Mouse (Mus musculus) cerebral cortex, adult 2 months (tissue): ENCODE measurements around the gene Tmc5.

Source experiments
- WGBS: fragments of 180-500 bp; shearing (Covaris S2); methylation state at CpG from one replicate; pipeline ENCODE4 v1.1.7; 2018; 5-methylcytosine and 5-hydroxymethylcytosine counted together

Gene Tmc5

GRCm38 (mm10) chr7:118597201-118597600 is at the start of gene Tmc5:
Gene Tmc5 (plus strand): TSS chr7:118597297.
- WGBS, result 35% methylated on average over 23 of the region's 23 CpGs

DNA sequence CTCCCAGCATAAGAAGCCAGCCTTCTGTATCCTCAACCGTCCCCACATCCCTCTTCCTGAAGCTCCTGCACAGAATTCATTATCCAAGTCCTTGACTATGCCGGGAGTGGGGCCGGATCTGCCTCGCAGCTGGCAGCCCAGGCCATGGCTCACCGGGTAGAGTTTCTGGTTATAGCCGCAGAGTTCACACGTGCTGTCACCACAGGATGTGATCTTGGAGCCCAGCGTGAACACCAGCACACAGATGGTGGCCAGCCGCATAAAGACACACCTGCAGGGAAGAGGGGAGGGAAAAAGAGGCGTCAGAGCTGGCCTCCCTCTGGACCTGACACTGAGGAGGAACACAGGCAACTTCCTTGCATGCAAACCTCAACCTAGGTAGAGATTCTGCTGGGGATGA is 49.6 kb upstream of the Tmc5 start:
- WGBS, result 86% methylated on average over 10 of the region's 10 CpGs

DNA sequence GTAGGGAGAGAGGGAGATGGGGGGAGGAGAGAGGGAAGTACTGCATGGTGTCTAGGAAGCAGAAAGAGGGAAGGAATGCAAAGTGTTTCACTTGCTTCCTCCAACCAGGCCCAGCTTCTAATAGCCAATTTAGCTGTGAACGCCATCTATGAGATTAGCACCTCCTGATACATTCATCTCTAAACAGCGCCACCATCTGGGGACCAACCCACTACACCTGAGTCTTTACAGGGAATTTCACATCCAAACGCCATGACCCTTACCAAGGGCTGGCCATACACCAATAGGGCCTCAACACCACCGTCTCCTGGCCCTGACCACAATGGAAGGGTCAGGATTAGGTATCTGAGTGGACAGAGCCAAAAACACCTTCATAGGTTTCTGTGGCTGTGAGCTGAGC is 43.2 kb upstream of the Tmc5 start:
- WGBS, result 70% methylated on average over 4 of the region's 4 CpGs

GRCm38 (mm10) chr7:118554290-118554689 is 42.8 kb upstream of the Tmc5 start:
- 61% methylated on average over 2 of the region's 2 CpGs for WGBS

- WGBS, result 64% methylated on average over 6 of the region's 6 CpGs
These were observed 28.0 kb upstream of the Tmc5 start for GRCm38 (mm10) chr7:118569121-118569543.

DNA sequence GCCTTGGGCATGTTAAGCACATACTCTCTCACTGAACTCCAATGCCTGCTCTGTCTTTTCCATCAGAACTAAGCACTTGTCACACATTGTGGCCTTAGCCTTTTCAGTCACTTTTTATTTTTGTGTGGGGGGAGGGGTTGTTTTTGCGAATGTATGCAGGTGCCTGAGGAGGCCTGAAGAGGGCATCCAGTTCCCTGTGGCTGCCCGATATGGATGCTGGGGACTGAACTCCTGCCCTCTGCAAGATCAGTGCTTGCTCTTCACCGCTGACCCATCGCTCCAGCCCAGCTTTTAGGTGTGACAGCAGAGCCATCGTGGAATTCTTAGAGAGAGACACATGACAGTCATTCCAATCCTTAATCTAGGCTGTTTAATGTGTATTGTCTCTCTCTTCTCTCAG is 25.7 kb upstream of the Tmc5 start:
- WGBS, result 67% methylated on average over 5 of the region's 5 CpGs

GRCm38 (mm10) chr7:118572039-118572438 is 25.1 kb upstream of the Tmc5 start:
- 48% methylated on average over 5 of the region's 5 CpGs for WGBS

GRCm38 (mm10) chr7:118578269-118578668 is 18.8 kb upstream of the Tmc5 start:
- 63% methylated on average over 3 of the region's 3 CpGs for WGBS

DNA sequence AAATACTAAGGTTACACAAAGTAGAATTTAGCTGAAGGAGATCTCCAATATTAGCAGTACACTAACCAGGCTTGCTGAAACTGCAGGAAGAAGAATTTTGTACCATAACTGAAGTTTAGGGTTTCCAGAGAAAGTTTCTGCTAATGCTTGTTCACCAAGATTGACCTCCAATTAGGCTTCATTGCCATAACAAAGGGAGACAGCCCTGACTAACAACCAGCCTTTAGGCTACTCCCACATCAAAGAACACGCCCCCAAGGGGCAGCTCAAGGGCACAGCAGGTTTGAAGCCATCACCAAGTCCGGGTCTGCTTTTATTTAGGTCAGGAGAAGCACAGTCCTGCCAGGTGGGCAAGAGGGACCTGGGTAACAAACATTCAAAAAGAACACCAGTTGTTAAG is 17.2 kb upstream of the Tmc5 start:
- WGBS, result 83% methylated on average over 2 of the region's 2 CpGs

GRCm38 (mm10) chr7:118583821-118584220 is 13.3 kb upstream of the Tmc5 start:
- WGBS, result 6% methylated on average over 7 of the region's 7 CpGs

- under 1% methylated on average over 51 of the region's 51 CpGs for WGBS
These were observed 12.7 kb upstream of the Tmc5 start, which contains the start of gene Tmc7 for GRCm38 (mm10) chr7:118584257-118584907. Gene Tmc7 (minus strand): TSS chr7:118584736.

DNA sequence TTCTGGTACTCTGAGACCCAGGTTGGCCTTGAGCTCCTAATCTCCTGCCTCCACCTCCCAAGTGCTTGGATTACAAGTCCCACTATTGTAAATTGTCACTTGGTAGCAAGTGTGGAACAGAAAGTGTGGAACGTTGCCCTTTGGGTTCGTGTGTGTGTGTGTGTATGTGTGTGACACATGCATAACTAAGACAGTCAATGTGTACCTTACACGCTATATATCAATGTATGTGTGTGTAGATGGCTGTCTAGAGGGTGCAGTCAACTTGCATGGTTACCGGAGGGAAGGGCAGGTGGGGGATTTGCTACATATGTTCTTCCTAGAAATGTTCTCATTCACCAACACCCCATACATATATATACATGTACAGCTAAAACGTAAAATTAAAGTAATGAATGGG is 12.2 kb upstream of the Tmc5 start:
- 40% methylated on average over 5 of the region's 5 CpGs for WGBS

- WGBS, result 47% methylated on average over 6 of the region's 6 CpGs
These were observed 11.2 kb upstream of the Tmc5 start for GRCm38 (mm10) chr7:118585856-118586255.

- 86% methylated on average over 5 of the region's 5 CpGs for WGBS
These were observed 6.3 kb upstream of the Tmc5 start for GRCm38 (mm10) chr7:118590726-118591305.

DNA sequence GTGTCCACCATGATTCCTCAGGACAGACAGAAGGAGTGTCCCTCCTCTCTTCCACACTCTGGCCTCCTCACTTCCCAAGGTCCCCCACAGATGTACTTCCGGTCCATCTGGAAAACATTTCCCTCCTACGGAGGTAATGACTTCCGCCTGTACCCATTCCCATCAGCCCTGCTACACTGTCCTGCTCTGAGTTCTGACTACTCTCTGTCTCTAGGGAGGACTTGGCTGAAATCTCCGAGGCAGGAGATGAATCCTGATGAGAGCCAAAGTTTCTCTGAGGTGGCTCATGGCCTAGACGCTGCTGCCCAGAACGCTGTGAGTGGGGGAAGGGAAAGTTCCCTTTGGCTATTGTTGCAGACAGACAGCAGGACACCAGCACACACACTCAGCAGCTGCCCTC is 5.0 kb upstream of the Tmc5 start:
- 32% methylated on average over 6 of the region's 6 CpGs for WGBS

- 18% methylated on average over 9 of the region's 9 CpGs for WGBS
These were observed 3.3 kb upstream of the Tmc5 start for GRCm38 (mm10) chr7:118593567-118594407.

DNA sequence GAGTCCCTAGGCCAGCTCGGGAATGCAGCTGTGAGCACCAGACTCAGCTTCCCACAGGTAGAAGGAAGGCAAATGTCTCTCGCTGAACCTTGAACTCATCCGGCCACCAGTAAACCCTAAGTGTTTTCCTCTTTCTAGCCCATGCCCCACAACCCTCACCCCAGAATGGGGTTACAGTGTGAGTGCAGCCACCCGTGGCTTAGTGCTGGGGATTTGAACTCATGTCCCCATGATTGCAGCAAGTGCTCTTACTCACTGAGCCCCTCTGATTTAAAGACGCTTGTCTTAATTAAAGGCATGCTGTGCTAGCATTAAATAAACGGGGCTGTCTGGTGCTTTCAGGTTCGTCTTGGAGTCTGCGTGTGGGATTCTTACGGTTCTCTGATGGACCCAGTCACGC is 2.5 kb upstream of the Tmc5 start:
- 42% methylated on average over 10 of the region's 10 CpGs for WGBS

DNA sequence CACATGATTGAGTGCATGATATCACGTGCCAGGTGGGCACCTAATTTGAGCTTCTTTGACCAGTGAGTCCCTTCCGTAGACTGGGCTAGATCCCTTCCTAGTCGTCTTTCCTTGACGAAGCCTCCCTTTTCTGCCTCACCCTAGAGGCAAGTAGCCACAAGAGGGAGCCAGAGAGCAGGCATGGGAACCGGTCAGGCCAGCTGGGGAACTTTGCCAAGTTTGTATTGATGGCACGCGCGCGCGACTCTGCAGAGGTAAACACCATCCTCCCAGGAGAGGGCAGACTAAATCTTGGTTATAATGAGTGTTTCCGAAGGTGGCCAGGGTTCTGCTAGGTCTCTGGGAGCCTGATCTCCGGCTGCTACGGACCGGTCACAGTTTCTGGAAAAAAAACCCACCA is 1.9 kb upstream of the Tmc5 start:
- WGBS, result 7% methylated on average over 14 of the region's 14 CpGs

GRCm38 (mm10) chr7:118596271-118596670 is 826 bp upstream of the Tmc5 start:
- WGBS, result 88% methylated on average over 11 of the region's 11 CpGs

GRCm38 (mm10) chr7:118599954-118600631 is 3.0 kb downstream of the Tmc5 start:
- WGBS, result 60% methylated on average over 12 of the region's 12 CpGs

DNA sequence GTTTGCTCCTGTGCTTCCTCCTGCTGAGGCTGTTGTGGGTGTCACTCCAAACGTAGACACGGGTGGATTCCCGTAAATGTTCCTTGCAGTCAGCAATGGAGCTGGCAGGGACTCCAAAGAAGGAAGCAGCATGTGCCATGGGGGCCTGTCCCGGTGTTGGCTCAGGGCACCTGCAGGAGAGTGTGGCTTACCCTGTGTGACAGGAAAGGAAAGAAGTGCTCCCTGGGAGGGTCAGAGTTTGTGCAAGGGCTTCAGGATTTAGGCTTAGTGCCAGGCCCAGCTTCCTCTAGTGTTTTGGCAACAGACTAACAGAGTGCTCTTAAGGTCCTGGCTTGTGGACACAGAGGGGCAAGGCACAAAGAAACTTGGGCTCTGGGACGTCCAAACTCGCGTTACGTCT is 7.7 kb downstream of the Tmc5 start:
- 48% methylated on average over 8 of the region's 8 CpGs for WGBS

DNA sequence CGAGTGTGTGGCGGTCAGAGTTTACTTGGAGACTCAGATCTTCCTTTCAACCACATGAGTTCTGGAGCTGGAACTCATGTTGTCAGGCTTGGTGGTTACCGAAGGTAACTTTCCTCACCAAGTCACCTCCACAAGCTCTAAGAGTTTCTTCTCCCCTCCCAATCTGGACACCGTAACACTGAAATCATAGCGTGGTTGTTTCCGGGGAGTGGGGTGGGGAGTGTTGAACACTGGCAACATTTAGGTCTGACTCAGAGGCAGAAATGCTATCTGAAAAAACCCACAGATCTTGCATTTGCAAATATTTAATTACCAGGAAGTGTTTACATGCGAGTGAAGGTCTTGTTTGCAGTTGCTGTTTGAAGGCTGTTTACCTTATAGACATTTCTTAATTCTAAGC is 12.7 kb downstream of the Tmc5 start:
- 82% methylated on average over 7 of the region's 7 CpGs for WGBS
